Mouse (Mus musculus): ENCODE data around the gene Cit. TPM values are rescaled to one million over a fixed set of nuclear protein-coding genes. Genes with fewer than 3 reads are reported as not detected.

The Cit gene
- total RNA-seq, 2 experiments from 2014 or later, result 178 to 201 TPM

Other genes with a start within 250 kb of the Cit start
- 100 to 1,000 TPM in 1 of 2 experiments, 10 to 100 TPM in 1; 96.7 to 106 TPM for gene Rab35, start 213.4 kb upstream of the Cit start, total RNA-seq (2021)
- 100 to 1,000 TPM; 147 to 149 TPM for gene Bicdl1, start 113.7 kb upstream of the Cit start, total RNA-seq (2021)
- gene Prkab1, start 179.2 kb downstream of the Cit start, total RNA-seq (2021), result 10 to 100 TPM; 26.1 to 27.0 TPM
- not detected for gene Tmem233, start 238.0 kb downstream of the Cit start, total RNA-seq (2021)